Mouse (Mus musculus) kidney, postnatal 0 days (tissue): ENCODE data around the gene Platr17. TPM values are rescaled to one million over a fixed set of nuclear protein-coding genes. Genes with fewer than 3 reads are reported as not detected.

Experiments used
- ATAC-seq: fragments of 200-750 bp; cut with Nextera tagmentation; replicated peaks from 2 replicates; pipeline ENCODE4 v1.8.0; 2017; ENCODE audit warnings: low read depth, moderate number of reproducible peaks, moderate TSS enrichment, moderate library complexity; ENCODE audit not compliant: low FRiP score
- DNase-seq: peaks from one replicate; pipeline ENCODE4 v3.0.0-alpha.2; 2016; ENCODE audit warnings: low spot score
- H3K27ac ChIP-seq: fragments of 300-500 bp; sonication (generic); 2 replicates; pipeline ENCODE4 v1.5.1; 2014; ENCODE audit warnings: mild to moderate bottlenecking
- H3K27me3 ChIP-seq: fragments of 300-500 bp; sonication (generic); 2 replicates; pipeline ENCODE4 v1.6.1; 2014; ENCODE audit warnings: low read length, mixed read lengths; ENCODE audit not compliant: insufficient read depth
- H3K36me3 ChIP-seq: fragments of 300-500 bp; sonication (generic); 2 replicates; pipeline ENCODE4 v1.6.1; 2014; ENCODE audit warnings: low read length, mixed read lengths; ENCODE audit not compliant: insufficient read depth
- H3K4me1 ChIP-seq: fragments of 300-500 bp; sonication (generic); replicated peaks from 2 replicates; pipeline ENCODE4 v1.6.1; 2014; ENCODE audit warnings: antibody characterized with exemption, low read length, mixed read lengths; ENCODE audit not compliant: insufficient read depth
- H3K4me2 ChIP-seq: fragments of 300-500 bp; sonication (generic); 2 replicates; pipeline ENCODE4 v1.6.1; 2014; ENCODE audit warnings: mild to moderate bottlenecking, low read length, moderate library complexity, mixed read lengths
- H3K4me3 ChIP-seq: fragments of 300-500 bp; sonication (generic); replicated peaks from 2 replicates; pipeline ENCODE4 v1.5.1; 2014; ENCODE audit warnings: low read depth, low read length
- H3K9ac ChIP-seq: fragments of 300-500 bp; sonication (generic); 2 replicates; pipeline ENCODE4 v1.6.1; 2014; ENCODE audit warnings: low read depth, low read length
- H3K9me3 ChIP-seq: fragments of 300-500 bp; sonication (generic); replicated peaks from 2 replicates; pipeline ENCODE4 v1.6.1; 2016; ENCODE audit warnings: low read length, inconsistent platforms, mixed read lengths
- CTCF ChIP-seq: IDR thresholded peaks from 2 replicates; pipeline ENCODE4 v1.5.1; 2016; ENCODE audit warnings: antibody characterized with exemption, low read depth, mild to moderate bottlenecking, moderate library complexity
- WGBS: fragments of 180-500 bp; shearing (Covaris S2); extraction: QIAGEN DNeasy Blood & Tissue Kit; methylation state at CpG from one replicate; pipeline ENCODE4 v1.1.7; 2014; 5-methylcytosine and 5-hydroxymethylcytosine counted together
- polyA plus RNA-seq: library from polyadenylated mRNA; unstranded; fragments of >200 nt; fragmentation: Nextera tagmentation; extraction: Ambion mirVana; gene quantifications from 2 replicates; pipeline ENCODE4 v1.2.1, GENCODE M21; 2015

The Platr17 gene
- polyA plus RNA-seq, 1 experiment from 2014 or later = 0.29 TPM

- peak within 1 kb of the TSS; percentile 95 for H3K4me2 ChIP-seq
- no peak for TF ChIP-seq CTCF
- ATAC-seq (peak; percentile 74), DNase-seq (peak; percentile 97)
- H3K4me3 ChIP-seq = peak within 1 kb of the TSS; percentile 63
- no peak within 1 kb of the TSS; the same call in 1 of the 2 replicates for H3K27ac ChIP-seq
- H3K36me3 ChIP-seq = peaks cover 22% of the 10 kb centered on the region
- WGBS = under 1% methylated on average over 36 of the region's 36 CpGs
- H3K27me3 ChIP-seq = no peaks in the 10 kb centered on the region
- peaks cover 7% of the 10 kb centered on the region; the same call in 1 of the 2 replicates for H3K4me1 ChIP-seq
- peak within 1 kb of the TSS; percentile 83 for H3K9ac ChIP-seq
- H3K9me3 ChIP-seq = no peaks in the 10 kb centered on the region
Measured at GRCm38 (mm10) chr17:33940206-33940805, 35.4 kb downstream of the Platr17 start, which contains the start of the genes Pfdn6 and Wdr46. Gene Pfdn6 (minus strand): TSS chr17:33940343. Gene Wdr46 (plus strand): TSS chr17:33940660.

GRCm38 (mm10) chr17:33940981-33941380, 36.0 kb downstream of the Platr17 start:
- Histone ChIP-seq H3K27ac (no peak overlapping the region), H3K4me1 (peaks cover 7% of the 10 kb centered on the region; the same call in 1 of the 2 replicates), H3K4me2 (peak overlapping the region; percentile 95), H3K27me3 (no peaks in the 10 kb centered on the region), H3K9me3 (no peaks in the 10 kb centered on the region), H3K9ac (peak overlapping the region; percentile 83), H3K36me3 (peaks cover 16% of the 10 kb centered on the region), H3K4me3 (peak overlapping the region; percentile 63)
- no peak for TF ChIP-seq CTCF
- 2% methylated on average over 26 of the region's 26 CpGs for WGBS
- ATAC-seq (no peak), DNase-seq (no peak)

- Histone ChIP-seq H3K36me3 (peaks cover 16% of the 10 kb centered on the region), H3K4me2 (peak overlapping the region; percentile 95), H3K27me3 (no peaks in the 10 kb centered on the region), H3K27ac (no peak overlapping the region), H3K4me1 (peaks cover 7% of the 10 kb centered on the region; the same call in 1 of the 2 replicates), H3K4me3 (peak overlapping the region; percentile 63), H3K9me3 (no peaks in the 10 kb centered on the region), H3K9ac (peak overlapping the region; percentile 83)
- no peak for TF ChIP-seq CTCF
- no peak for DNase-seq
- ATAC-seq = no peak
- 57% methylated on average over 19 of the region's 19 CpGs for WGBS
Measured at GRCm38 (mm10) chr17:33941381-33941780, 36.4 kb downstream of the Platr17 start.

GRCm38 (mm10) chr17:33943454-33943853, 38.5 kb downstream of the Platr17 start:
- no peak overlapping the region for H3K4me3 ChIP-seq
- TF ChIP-seq CTCF = no peak
- H3K4me1 ChIP-seq = peaks cover 7% of the 10 kb centered on the region; the same call in 1 of the 2 replicates
- no peak overlapping the region for H3K4me2 ChIP-seq
- H3K27me3 ChIP-seq = no peaks in the 10 kb centered on the region
- H3K9me3 ChIP-seq = no peaks in the 10 kb centered on the region
- H3K27ac ChIP-seq = no peak overlapping the region
- WGBS = 92% methylated on average over 15 of the region's 15 CpGs
- peaks cover 10% of the 10 kb centered on the region; the same call in 1 of the 2 replicates for H3K36me3 ChIP-seq
- no peak for ATAC-seq
- DNase-seq = no peak
- no peak overlapping the region for H3K9ac ChIP-seq

- TF ChIP-seq CTCF = no peak
- Histone ChIP-seq H3K4me1 (peaks cover 13% of the 10 kb centered on the region; the same call in 1 of the 2 replicates), H3K9me3 (no peaks in the 10 kb centered on the region), H3K9ac (no peak overlapping the region), H3K27me3 (no peaks in the 10 kb centered on the region), H3K27ac (no peak overlapping the region), H3K36me3 (peaks cover 17% of the 10 kb centered on the region; the same call in 1 of the 2 replicates), H3K4me2 (no peak overlapping the region), H3K4me3 (no peak overlapping the region)
- 86% methylated on average over 10 of the region's 10 CpGs for WGBS
- ATAC-seq (no peak), DNase-seq (no peak)
Measured at GRCm38 (mm10) chr17:33947430-33948089, 42.6 kb downstream of the Platr17 start.

- H3K4me3 ChIP-seq = no peak overlapping the region
- H3K4me1 ChIP-seq = peaks cover 17% of the 10 kb centered on the region
- TF ChIP-seq CTCF = no peak
- DNase-seq = no peak
- 84% methylated on average over 22 of the region's 22 CpGs for WGBS
- H3K9me3 ChIP-seq = no peaks in the 10 kb centered on the region
- peaks cover 22% of the 10 kb centered on the region; the same call in 1 of the 2 replicates for H3K36me3 ChIP-seq
- no peaks in the 10 kb centered on the region for H3K27me3 ChIP-seq
- no peak overlapping the region for H3K4me2 ChIP-seq
- no peak overlapping the region for H3K27ac ChIP-seq
- ATAC-seq = no peak
- H3K9ac ChIP-seq = no peak overlapping the region
Measured at GRCm38 (mm10) chr17:33948090-33948904, 43.4 kb downstream of the Platr17 start.
